Mouse (Mus musculus) olfactory bulb, adult 2 months (tissue): Measurements from ENCODE around the gene 4930583I09Rik. TPM values are rescaled to one million over a fixed set of nuclear protein-coding genes. Genes with fewer than 3 reads are reported as not detected.

Source experiments
- H3K27ac ChIP-seq: fragments of 200-500 bp; 2 replicates; pipeline ENCODE4 v1.5.1; 2012; ENCODE audit warnings: low read depth, low read length; ENCODE audit not compliant: insufficient read depth
- H3K4me1 ChIP-seq: fragments of 200-500 bp; 2 replicates; pipeline ENCODE4 v1.6.1; 2012; ENCODE audit warnings: low read length; ENCODE audit not compliant: control insufficient read depth, insufficient read depth
- H3K4me3 ChIP-seq: fragments of 200-500 bp; 2 replicates; pipeline ENCODE4 v1.5.1; 2012; ENCODE audit warnings: mild to moderate bottlenecking, low read depth, low read length, moderate library complexity; ENCODE audit not compliant: insufficient read depth
- CTCF ChIP-seq: fragments of 200-500 bp; IDR thresholded peaks from 2 replicates; pipeline ENCODE4 v1.5.1; 2012; ENCODE audit warnings: low read depth, mild to moderate bottlenecking, low read length, moderate library complexity; ENCODE audit not compliant: insufficient read depth
- POLR2A ChIP-seq: fragments of 200-500 bp; IDR thresholded peaks from 2 replicates; pipeline ENCODE4 v1.6.1; 2012; ENCODE audit warnings: mild to moderate bottlenecking, low read depth, low read length, moderate library complexity; ENCODE audit not compliant: insufficient read depth
- WGBS: fragments of 180-500 bp; shearing (Covaris S2); methylation state at CpG from one replicate; pipeline ENCODE4 v1.1.7; 2018; 5-methylcytosine and 5-hydroxymethylcytosine counted together
- polyA plus RNA-seq: library from polyadenylated mRNA; stranded (reverse); fragments of >200 nt; gene quantifications from 2 replicates; pipeline ENCODE4 v1.2.4, GENCODE M21; 2012; ENCODE audit warnings: low replicate concordance; ENCODE audit not compliant: missing spikeins, insufficient read depth, insufficient read length

Gene 4930583I09Rik
- polyA plus RNA-seq, result not detected in 2 replicates

GRCm38 (mm10) chr17:64835928-64836327, at the start of gene 4930583I09Rik:
Gene 4930583I09Rik (minus strand): TSS chr17:64836071.
- H3K4me3 ChIP-seq, result no peak within 1 kb of the TSS
- H3K4me1 ChIP-seq, result peaks cover 3% of the 10 kb centered on the region; the same call in 1 of the 2 replicates
- WGBS, result 30% methylated on average over 6 of the region's 6 CpGs
- H3K27ac ChIP-seq, result no peak within 1 kb of the TSS
- TF ChIP-seq POLR2A (no peak), CTCF (no peak)

GRCm38 (mm10) chr17:64876111-64876510, 40.2 kb upstream of the 4930583I09Rik start:
- Histone ChIP-seq H3K4me1 (no peaks in the 10 kb centered on the region), H3K4me3 (no peak overlapping the region), H3K27ac (no peak overlapping the region)
- TF ChIP-seq CTCF (no peak), POLR2A (no peak)
- 94% methylated on average over 12 of the region's 12 CpGs for WGBS

GRCm38 (mm10) chr17:64873651-64874072, 37.8 kb upstream of the 4930583I09Rik start:
- H3K27ac ChIP-seq, result no peak overlapping the region
- TF ChIP-seq CTCF (no peak), POLR2A (no peak)
- WGBS, result 46% methylated on average over 4 of the region's 4 CpGs
- no peaks in the 10 kb centered on the region for H3K4me1 ChIP-seq
- no peak overlapping the region for H3K4me3 ChIP-seq

- Histone ChIP-seq H3K4me3 (no peak overlapping the region), H3K27ac (no peak overlapping the region), H3K4me1 (no peaks in the 10 kb centered on the region)
- TF ChIP-seq CTCF (no peak), POLR2A (no peak)
- WGBS, result 87% methylated on average over 4 of the region's 4 CpGs
These were observed 27.9 kb upstream of the 4930583I09Rik start for GRCm38 (mm10) chr17:64863817-64864216.

- H3K4me3 ChIP-seq, result no peak overlapping the region
- H3K27ac ChIP-seq, result no peak overlapping the region
- 91% methylated on average over 3 of the region's 3 CpGs for WGBS
- TF ChIP-seq CTCF (no peak), POLR2A (no peak)
- no peaks in the 10 kb centered on the region for H3K4me1 ChIP-seq
These were observed 25.1 kb upstream of the 4930583I09Rik start for GRCm38 (mm10) chr17:64860963-64861362.

- H3K27ac ChIP-seq, result no peak overlapping the region
- H3K4me1 ChIP-seq, result no peaks in the 10 kb centered on the region
- TF ChIP-seq CTCF (no peak), POLR2A (no peak)
- H3K4me3 ChIP-seq, result no peak overlapping the region
- 95% methylated on average over 6 of the region's 6 CpGs for WGBS
These were observed 23.0 kb upstream of the 4930583I09Rik start for GRCm38 (mm10) chr17:64858848-64859247.

GRCm38 (mm10) chr17:64848031-64848430, 12.2 kb upstream of the 4930583I09Rik start:
- no peak overlapping the region for H3K4me3 ChIP-seq
- 76% methylated on average over 4 of the region's 4 CpGs for WGBS
- no peaks in the 10 kb centered on the region for H3K4me1 ChIP-seq
- no peak for TF ChIP-seq CTCF
- TF ChIP-seq POLR2A, result no peak
- no peak overlapping the region for H3K27ac ChIP-seq

GRCm38 (mm10) chr17:64846654-64847053, 10.8 kb upstream of the 4930583I09Rik start:
- Histone ChIP-seq H3K4me1 (no peaks in the 10 kb centered on the region), H3K27ac (no peak overlapping the region), H3K4me3 (no peak overlapping the region)
- TF ChIP-seq CTCF, result no peak
- TF ChIP-seq POLR2A, result no peak
- WGBS, result 97% methylated on average over 1 of the region's 1 CpGs

- 8% methylated on average over 7 of the region's 7 CpGs for WGBS
- no peak overlapping the region for H3K27ac ChIP-seq
- no peak overlapping the region for H3K4me3 ChIP-seq
- peaks cover 3% of the 10 kb centered on the region; the same call in 1 of the 2 replicates for H3K4me1 ChIP-seq
- TF ChIP-seq CTCF, result no peak
- no peak for TF ChIP-seq POLR2A
These were observed 1.0 kb upstream of the 4930583I09Rik start for GRCm38 (mm10) chr17:64836892-64837291.

GRCm38 (mm10) chr17:64836352-64836751, 481 bp upstream of the 4930583I09Rik start:
- 33% methylated on average over 10 of the region's 10 CpGs for WGBS
- Histone ChIP-seq H3K27ac (no peak overlapping the region), H3K4me3 (no peak overlapping the region), H3K4me1 (peaks cover 3% of the 10 kb centered on the region; the same call in 1 of the 2 replicates)
- TF ChIP-seq POLR2A (no peak), CTCF (no peak)
